Mouse (Mus musculus) heart, adult 18-20 months (tissue): Measurements from ENCODE around the gene Olfr1167. TPM values are rescaled to one million over a fixed set of nuclear protein-coding genes. Genes with fewer than 3 reads are reported as not detected.
"Not testable (repeated sequence)": the region's sequence is repeated elsewhere in the genome, so short reads cannot be mapped to it uniquely, and the experiment has no call there.

Source experiments
- DNase-seq, 2 experiments: peaks; one replicate each; pipeline ENCODE4 v3.0.0; 2021 to 2022; ENCODE audit warnings: mixed read lengths in 1 of 2
- long read RNA-seq, 2 experiments: library from polyadenylated mRNA; stranded (forward); transcript quantifications; one replicate each; pipeline ENCODE4 v2.0.0; 2021
- total RNA-seq, 2 experiments: library from RNA; stranded (reverse); gene quantifications; 2 replicates each; pipeline ENCODE4 v1.2.3; 2021

Olfr1167 gene
- not detected for total RNA-seq
- long read RNA-seq, experiment 1, result 0 reads
- long read RNA-seq, experiment 2, result 0 reads

GRCm38 (mm10) chr2:88155093-88155492 lies at the start of gene Olfr1167:
Gene Olfr1167, minus strand, starts transcription at chr2:88155193.
- not testable (repeated sequence) for DNase-seq

GRCm38 (mm10) chr2:88181580-88181979 lies 26.6 kb upstream of the Olfr1167 start, which contains the start of gene Olfr1168:
Gene Olfr1168, plus strand, starts transcription at chr2:88181880.
- DNase-seq, result no peak

- DNase-seq, result no peak
These were observed 26.8 kb downstream of the Olfr1167 start, which contains the start of gene Olfr1166 for GRCm38 (mm10) chr2:88128172-88128571. Gene Olfr1166, minus strand, starts transcription at chr2:88128272.

Other genes with a start within 250 kb of the Olfr1167 start
- gene Olfr1155, start 210.1 kb downstream of the Olfr1167 start, total RNA-seq, result not detected
- gene Olfr1156, start 202.1 kb downstream of the Olfr1167 start, total RNA-seq, result not detected
- gene Olfr1157, start 186.9 kb downstream of the Olfr1167 start, total RNA-seq, result not detected
- gene Olfr74, start 180.5 kb downstream of the Olfr1167 start, total RNA-seq, result not detected
- not detected for gene Olfr1158, start 165.1 kb downstream of the Olfr1167 start, total RNA-seq
- not detected for gene Olfr1160, start 146.9 kb downstream of the Olfr1167 start, total RNA-seq
- not detected for gene Olfr1161, start 132.4 kb downstream of the Olfr1167 start, total RNA-seq
- gene Olfr73, start 117.5 kb downstream of the Olfr1167 start, total RNA-seq, result not detected
- gene Olfr1162, start 104.1 kb downstream of the Olfr1167 start, total RNA-seq, result not detected
- not detected for gene Olfr1163, start 83.4 kb downstream of the Olfr1167 start, total RNA-seq
- gene Olfr1164, start 61.2 kb downstream of the Olfr1167 start, total RNA-seq, result not detected
- not detected for gene Olfr1166, start 26.9 kb downstream of the Olfr1167 start, total RNA-seq
- not detected for gene Olfr1168, start 26.7 kb upstream of the Olfr1167 start, total RNA-seq
- not detected for gene Olfr1170, start 73.1 kb upstream of the Olfr1167 start, total RNA-seq
- not detected for gene Olfr1173, start 124.7 kb upstream of the Olfr1167 start, total RNA-seq
- gene Olfr1174-ps, start 159.9 kb upstream of the Olfr1167 start, total RNA-seq, result not detected
- gene Olfr1175-ps, start 172.0 kb upstream of the Olfr1167 start, total RNA-seq, result not detected
- not detected for gene Olfr1176, start 181.5 kb upstream of the Olfr1167 start, total RNA-seq
- not detected for gene Olfr1177-ps, start 191.3 kb upstream of the Olfr1167 start, total RNA-seq
- not detected for gene Olfr1178, start 231.9 kb upstream of the Olfr1167 start, total RNA-seq